In the genomic region with DNA sequence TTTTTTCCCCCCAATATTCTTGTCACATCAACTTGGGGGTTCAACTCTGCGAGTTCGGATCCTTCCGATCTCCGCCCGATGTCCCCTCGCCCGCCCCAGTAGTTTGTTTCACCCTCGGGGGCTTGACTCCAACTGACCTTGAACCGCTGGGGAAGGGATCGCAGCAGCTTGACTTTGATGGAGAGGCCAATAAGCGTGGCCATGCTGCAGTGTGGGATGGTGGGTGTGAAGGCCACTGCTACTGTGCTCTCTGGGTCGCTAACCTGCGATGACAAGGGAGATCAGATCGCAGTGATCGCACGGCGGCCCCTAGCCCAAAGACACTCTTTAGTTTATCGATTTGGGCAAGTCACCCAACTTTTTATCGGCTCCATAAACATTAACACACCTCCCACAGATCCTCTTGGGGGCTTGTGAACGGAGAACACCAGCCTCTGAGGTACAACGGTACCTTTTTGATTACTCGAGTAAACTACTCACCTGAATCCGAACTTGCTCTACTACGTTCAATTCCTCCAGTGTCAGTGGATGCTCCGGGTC, we compare ENCODE assay signal across 8 mouse cellular contexts. TPM values are rescaled to one million over a fixed set of nuclear protein-coding genes. Genes with fewer than 3 reads are reported as not detected.
A peak's percentile ranks its signal among the peaks of the same experiment; 100 is the strongest.
DNase-seq lines count a peak whose midpoint lies in the region; ATAC-seq and TF ChIP-seq lines count a peak whose summit lies in the region.

No protein-coding gene starts in this region.

- 12% methylated on average over 25 of the region's 25 CpGs for WGBS in forebrain, postnatal 0 days
- WGBS in liver, embryonic 13.5 days (ENCODE audit: insufficient replicate concordance), result 8% methylated on average over 25 of the region's 25 CpGs

- H3K4me2 ChIP-seq in forebrain, postnatal 0 days (ENCODE audit: low read depth), result peak overlapping the region; percentile 84
- peak overlapping the region; percentile 87 for H3K4me2 ChIP-seq in liver, embryonic 13.5 days

- H3K27ac ChIP-seq in forebrain, postnatal 0 days (ENCODE audit: low read depth, low read length), result no peak overlapping the region
- peak overlapping the region; percentile 69 for H3K27ac ChIP-seq in liver, embryonic 13.5 days

- peak overlapping the region; percentile 81 for H3K4me3 ChIP-seq in forebrain, postnatal 0 days (ENCODE audit: low read depth, low read length)
- peak overlapping the region; percentile 91 for H3K4me3 ChIP-seq in liver, embryonic 13.5 days (replicated peaks)

- H3K4me1 ChIP-seq in forebrain, postnatal 0 days (ENCODE audit: insufficient read depth), result peaks cover 14% of the 10 kb centered on the region
- H3K4me1 ChIP-seq in liver, embryonic 13.5 days (replicated peaks), result peaks cover 34% of the 10 kb centered on the region

- no peaks in the 10 kb centered on the region for H3K27me3 ChIP-seq in forebrain, postnatal 0 days (ENCODE audit: insufficient read depth, low read length)
- no peaks in the 10 kb centered on the region for H3K27me3 ChIP-seq in liver, embryonic 13.5 days

- H3K9me3 ChIP-seq in forebrain, postnatal 0 days (ENCODE audit: low read length), result no peaks in the 10 kb centered on the region
- H3K9me3 ChIP-seq in liver, embryonic 13.5 days (replicated peaks), result no peaks in the 10 kb centered on the region

- TF ChIP-seq CTCF in forebrain, postnatal 0 days (IDR thresholded peaks at IDR 0.05; ENCODE audit: low read depth), result no peak

- peak overlapping the region; percentile 75 for H3K9ac ChIP-seq in forebrain, postnatal 0 days
- H3K9ac ChIP-seq in liver, embryonic 13.5 days, result peak overlapping the region; percentile 85

- no peak for ATAC-seq in forebrain, postnatal 0 days
- ATAC-seq in liver, embryonic 13.5 days (ENCODE audit: low read depth), result 0 out of 2 replicates have a peak, but pooled peaks have one; percentile 3

- DNase-seq in kidney, adult 11 months, result peak; percentile 27
- no peak for DNase-seq in kidney, adult 8-10 months
- DNase-seq in R1 (ENCODE audit: low read depth, low spot score), result peak; percentile 12
- no peak for DNase-seq in forebrain, postnatal 0 days
- no peak for DNase-seq in liver, embryonic 13.5 days
- DNase-seq in frontal cortex, postnatal 10 days (ENCODE audit: low spot score in 2 of 2), result no peak
- no peak for DNase-seq in embryo, embryonic 11 days
- no peak for DNase-seq in adipocyte (ENCODE audit: low spot score)

- peaks cover 19% of the 10 kb centered on the region for H3K36me3 ChIP-seq in forebrain, postnatal 0 days (ENCODE audit: insufficient read depth)
- H3K36me3 ChIP-seq in liver, embryonic 13.5 days, result peaks cover 28% of the 10 kb centered on the region

RNA-seq across cellular contexts. Expression of a gene that starts 0.9 kb away (rescaled TPM):
- total RNA-seq in forebrain, postnatal 0 days (2014; rRNA removed), result 54.9 and 61.9 TPM in 2 replicates
- 108 and 110 TPM in 2 replicates for polyA plus RNA-seq in forebrain, postnatal 0 days (2015; fragmentation: Nextera tagmentation; extraction: Ambion mirVana)
- 64.9 and 65.0 TPM in 2 replicates for polyA plus RNA-seq in liver, embryonic 13.5 days (2015; fragmentation: Nextera tagmentation; extraction: Ambion mirVana)

RNA-seq across cellular contexts. Expression of a gene that starts 9.8 kb away (rescaled TPM):
- 5.2 and 5.3 TPM in 2 replicates for total RNA-seq in forebrain, postnatal 0 days (2014; rRNA removed)
- polyA plus RNA-seq in forebrain, postnatal 0 days (2015; fragmentation: Nextera tagmentation; extraction: Ambion mirVana), result 2.2 and 2.9 TPM in 2 replicates
- polyA plus RNA-seq in liver, embryonic 13.5 days (2015; fragmentation: Nextera tagmentation; extraction: Ambion mirVana), result 0.75 and 0.82 TPM in 2 replicates

RNA-seq across cellular contexts. Expression of a gene that starts 16.7 kb away (rescaled TPM):
- total RNA-seq in forebrain, postnatal 0 days (2014; rRNA removed), result not detected in 2 replicates
- polyA plus RNA-seq in forebrain, postnatal 0 days (2015; fragmentation: Nextera tagmentation; extraction: Ambion mirVana), result not detected in 2 replicates
- not detected in 2 replicates for polyA plus RNA-seq in liver, embryonic 13.5 days (2015; fragmentation: Nextera tagmentation; extraction: Ambion mirVana)

RNA-seq across cellular contexts. Expression of a gene that starts 49.6 kb away (rescaled TPM):
- 11.8 and 13.2 TPM in 2 replicates for total RNA-seq in forebrain, postnatal 0 days (2014; rRNA removed)
- polyA plus RNA-seq in forebrain, postnatal 0 days (2015; fragmentation: Nextera tagmentation; extraction: Ambion mirVana), result 8.8 and 14.6 TPM in 2 replicates
- 4.4 and 5.7 TPM in 2 replicates for polyA plus RNA-seq in liver, embryonic 13.5 days (2015; fragmentation: Nextera tagmentation; extraction: Ambion mirVana)

Comparison
In these comparisons a context has a peak if more than half of its experiments do, and no peak if none do; other contexts are left out.
1. DNase-seq: peak in kidney, adult 11 months (single experiment) and R1 (single experiment); none in kidney, adult 8-10 months (0 of 2), forebrain, postnatal 0 days (single experiment), liver, embryonic 13.5 days (single experiment), frontal cortex, postnatal 10 days (0 of 2), embryo, embryonic 11 days (single experiment) and adipocyte (single experiment).